Mouse (Mus musculus) small intestine, adult 2 months (tissue): ENCODE data around the gene Cst11. TPM values are rescaled to one million over a fixed set of nuclear protein-coding genes. Genes with fewer than 3 reads are reported as not detected.

Experiments used
- H3K27ac ChIP-seq: fragments of 200-500 bp; 2 replicates; pipeline ENCODE4 v1.5.1; 2012; ENCODE audit warnings: low read depth, low read length, control low read depth, inconsistent platforms; ENCODE audit not compliant: insufficient read depth
- H3K27me3 ChIP-seq: fragments of 200-500 bp; 2 replicates; pipeline ENCODE4 v1.6.1; 2012; ENCODE audit warnings: mild to moderate bottlenecking, moderate library complexity, low read length, inconsistent platforms; ENCODE audit not compliant: control insufficient read depth, insufficient read depth
- H3K36me3 ChIP-seq: fragments of 200-500 bp; 2 replicates; pipeline ENCODE4 v1.6.1; 2012; ENCODE audit warnings: mild to moderate bottlenecking, low read length, control low read depth, inconsistent platforms; ENCODE audit not compliant: control insufficient read depth, insufficient read depth
- H3K4me1 ChIP-seq: fragments of 200-500 bp; 2 replicates; pipeline ENCODE4 v1.6.1; 2012; ENCODE audit warnings: low read length, inconsistent platforms, mixed read lengths; ENCODE audit not compliant: control insufficient read depth, insufficient read depth, insufficient read length
- H3K4me3 ChIP-seq: fragments of 200-500 bp; 2 replicates; pipeline ENCODE4 v1.5.1; 2012; ENCODE audit warnings: low read depth, mild to moderate bottlenecking, control low read depth, inconsistent platforms, low read length, moderate library complexity
- CTCF ChIP-seq: fragments of 200-500 bp; IDR thresholded peaks from 2 replicates; pipeline ENCODE4 v1.5.1; 2012; ENCODE audit warnings: low read depth, mild to moderate bottlenecking, control low read depth, inconsistent platforms, low read length, moderate library complexity, mixed read lengths; ENCODE audit not compliant: insufficient replicate concordance, insufficient read length; ENCODE audit errors: extremely low read depth
- POLR2A ChIP-seq: fragments of 200-500 bp; IDR thresholded peaks from 2 replicates; pipeline ENCODE4 v1.6.1; 2012; ENCODE audit warnings: low read depth, mild to moderate bottlenecking, control low read depth, inconsistent platforms, low read length, moderate library complexity
- WGBS: fragments of 180-500 bp; shearing (Covaris S2); methylation state at CpG from one replicate; pipeline ENCODE4 v1.1.7; 2018; 5-methylcytosine and 5-hydroxymethylcytosine counted together
- polyA plus RNA-seq: library from polyadenylated mRNA; depleted of rRNA; stranded (reverse); fragments of >200 nt; gene quantifications from 2 replicates; pipeline ENCODE4 v1.2.3, GENCODE M21; 2012

The Cst11 gene
- polyA plus RNA-seq, 1 experiment = not detected

- H3K36me3 ChIP-seq = no peaks in the 10 kb centered on the region
- no peaks in the 10 kb centered on the region for H3K4me1 ChIP-seq
- 58% methylated on average over 1 of the region's 1 CpGs for WGBS
- TF ChIP-seq POLR2A = no peak
- TF ChIP-seq CTCF = no peak
- no peak overlapping the region for H3K27ac ChIP-seq
- H3K27me3 ChIP-seq = no peaks in the 10 kb centered on the region
- H3K4me3 ChIP-seq = no peak overlapping the region
These were observed 16.9 kb downstream of the Cst11 start for GRCm38 (mm10) chr2:148754310-148754846.

- Histone ChIP-seq H3K36me3 (no peaks in the 10 kb centered on the region), H3K4me1 (no peaks in the 10 kb centered on the region), H3K27me3 (no peaks in the 10 kb centered on the region), H3K4me3 (no peak overlapping the region), H3K27ac (no peak overlapping the region)
- TF ChIP-seq CTCF = peak; percentile 23; the same call in 1 of the 2 replicates
- no peak for TF ChIP-seq POLR2A
- 16% methylated on average over 15 of the region's 15 CpGs for WGBS
These were observed 19.1 kb downstream of the Cst11 start for GRCm38 (mm10) chr2:148751893-148752813.

GRCm38 (mm10) chr2:148750058-148750457 is 21.2 kb downstream of the Cst11 start, which contains the start of gene Cstl1:
Cstl1 (plus strand) TSS chr2:148750358.
- Histone ChIP-seq H3K27ac (no peak within 1 kb of the TSS), H3K4me3 (no peak within 1 kb of the TSS), H3K36me3 (no peaks in the 10 kb centered on the region), H3K27me3 (no peaks in the 10 kb centered on the region), H3K4me1 (no peaks in the 10 kb centered on the region)
- 81% methylated on average over 1 of the region's 1 CpGs for WGBS
- no peak for TF ChIP-seq CTCF
- TF ChIP-seq POLR2A = no peak

GRCm38 (mm10) chr2:148743846-148744407 is 27.4 kb downstream of the Cst11 start:
- no peak overlapping the region for H3K27ac ChIP-seq
- H3K4me3 ChIP-seq = no peak overlapping the region
- H3K36me3 ChIP-seq = no peaks in the 10 kb centered on the region
- TF ChIP-seq CTCF (no peak), POLR2A (no peak)
- no peaks in the 10 kb centered on the region for H3K4me1 ChIP-seq
- 72% methylated on average over 3 of the region's 3 CpGs for WGBS
- no peaks in the 10 kb centered on the region for H3K27me3 ChIP-seq

GRCm38 (mm10) chr2:148743001-148743400 is 28.3 kb downstream of the Cst11 start:
- WGBS = 72% methylated on average over 3 of the region's 3 CpGs
- no peak overlapping the region for H3K4me3 ChIP-seq

GRCm38 (mm10) chr2:148732327-148733000 is 38.8 kb downstream of the Cst11 start, which contains the start of gene Napb:
Napb (minus strand) TSS chr2:148732467.
- no peak within 1 kb of the TSS for H3K27ac ChIP-seq
- WGBS = 6% methylated on average over 18 of the region's 18 CpGs
- TF ChIP-seq CTCF (no peak), POLR2A (no peak; the same call in 1 of the 2 replicates)

More at GRCm38 (mm10) chr2:148743001-148743400, 28.3 kb downstream of the Cst11 start:
- no peaks in the 10 kb centered on the region for H3K4me1 ChIP-seq
- no peaks in the 10 kb centered on the region for H3K36me3 ChIP-seq
- TF ChIP-seq POLR2A (no peak), CTCF (no peak)
- no peak overlapping the region for H3K27ac ChIP-seq
- H3K27me3 ChIP-seq = no peaks in the 10 kb centered on the region

More at GRCm38 (mm10) chr2:148732327-148733000, 38.8 kb downstream of the Cst11 start, which contains the start of gene Napb:
- Histone ChIP-seq H3K4me3 (peak within 1 kb of the TSS; percentile 74), H3K27me3 (no peaks in the 10 kb centered on the region), H3K4me1 (0 out of 2 replicates have a peak, but pooled peaks cover 3% of the 10 kb centered on the region), H3K36me3 (no peaks in the 10 kb centered on the region)
